Mouse (Mus musculus) megakaryocyte progenitor cell, adult 5-6 weeks (primary cell): ENCODE results near the gene Pnkd. TPM values are rescaled to one million over a fixed set of nuclear protein-coding genes. Genes with fewer than 3 reads are reported as not detected.

ENCODE experiments used
- ATAC-seq: replicated peaks from 2 replicates; pipeline ENCODE4 v1.8.0; 2016; ENCODE audit warnings: mild to moderate bottlenecking, moderate TSS enrichment, inconsistent platforms; ENCODE audit not compliant: poor library complexity
- total RNA-seq, 2 experiments: library from RNA; stranded (forward) in 1 of 2; stranded (reverse) in 1 of 2; fragments of 157-497, 149-512 nt in 1 of 2; fragments of 200-1000 nt in 1 of 2; gene quantifications; 2 replicates each; pipeline versions ENCODE4 v1.2.3 to v1.2.4; 2015 to 2017

Pnkd gene
- total RNA-seq, 2 experiments from 2014 or later = 21.6 to 32.4 TPM

DNA sequence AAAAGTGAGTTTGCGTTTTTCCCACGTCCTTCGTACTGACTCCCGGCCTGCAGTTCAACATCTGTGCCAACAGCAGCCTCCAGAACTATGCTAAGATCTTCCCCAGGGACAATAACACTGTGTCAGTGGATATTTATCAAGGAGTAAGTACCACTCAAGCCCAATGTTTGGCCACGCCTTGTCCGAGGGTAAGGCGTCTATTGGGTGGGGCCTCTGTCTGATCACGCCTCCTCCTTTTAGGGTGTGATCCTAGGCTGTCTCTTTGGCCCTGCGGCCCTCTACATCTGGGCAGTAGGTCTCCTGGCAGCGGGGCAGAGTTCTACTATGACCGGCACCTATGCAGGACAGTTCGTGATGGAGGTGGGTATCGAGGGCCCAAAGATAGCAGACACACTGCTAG, 98.7 kb downstream of the Pnkd start:
- ATAC-seq = no peak

DNA sequence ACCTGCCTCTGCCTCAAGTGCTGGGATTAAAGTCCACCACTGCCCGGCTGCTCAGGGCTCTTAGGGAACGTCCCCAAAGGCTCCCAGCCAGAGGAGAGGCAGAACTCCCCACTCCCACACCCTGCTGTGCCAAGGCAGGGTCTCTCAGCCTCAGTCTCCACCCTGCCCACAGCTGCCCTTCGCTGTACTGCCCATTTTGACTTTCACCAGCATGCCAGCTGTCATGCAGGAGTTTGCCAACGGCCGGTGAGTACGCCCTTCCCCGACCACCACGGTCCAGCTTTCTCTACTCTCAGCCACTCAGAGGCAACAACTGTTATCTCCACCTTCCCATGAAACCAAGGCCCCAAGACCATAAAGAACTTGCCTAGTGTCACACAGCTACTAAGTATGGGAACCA, 99.8 kb downstream of the Pnkd start:
- ATAC-seq = no peak

DNA sequence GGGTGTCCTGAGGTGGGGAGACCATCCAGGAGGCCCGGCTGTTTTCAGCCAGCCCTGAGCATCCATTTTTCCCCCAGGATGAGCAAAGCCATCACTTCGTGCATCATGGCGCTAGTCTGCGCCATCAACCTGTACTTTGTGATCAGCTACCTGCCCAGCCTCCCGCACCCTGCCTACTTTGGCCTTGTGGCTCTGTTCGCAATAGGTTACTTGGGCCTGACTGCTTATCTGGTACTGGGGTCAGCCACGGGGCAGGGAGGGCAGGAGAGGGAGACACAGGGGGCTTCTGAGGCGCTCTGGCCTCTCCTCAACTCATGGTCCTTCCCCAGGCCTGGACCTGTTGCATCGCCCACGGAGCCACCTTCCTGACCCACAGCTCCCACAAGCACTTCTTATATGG, 100.3 kb downstream of the Pnkd start:
- no peak for ATAC-seq

DNA sequence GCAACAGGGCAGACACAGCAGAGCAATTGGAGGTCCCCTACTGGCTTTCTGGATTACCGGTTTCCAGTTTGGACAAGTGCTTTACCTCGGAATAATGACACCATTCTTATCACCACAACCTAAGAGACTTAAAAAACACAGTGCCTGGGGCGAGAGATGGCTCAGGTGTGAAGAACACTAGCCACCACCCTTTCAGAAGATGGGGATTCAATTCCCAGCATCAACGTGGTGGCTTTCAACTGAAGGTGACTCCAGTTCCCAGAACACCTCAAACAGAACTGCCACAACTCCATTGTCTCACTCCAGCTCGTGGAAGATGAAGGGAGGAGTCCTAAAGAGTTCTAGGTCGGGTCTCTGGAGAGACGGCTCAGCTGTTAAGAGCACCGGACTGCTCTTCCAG, 100.8 kb downstream of the Pnkd start:
- no peak for ATAC-seq

DNA sequence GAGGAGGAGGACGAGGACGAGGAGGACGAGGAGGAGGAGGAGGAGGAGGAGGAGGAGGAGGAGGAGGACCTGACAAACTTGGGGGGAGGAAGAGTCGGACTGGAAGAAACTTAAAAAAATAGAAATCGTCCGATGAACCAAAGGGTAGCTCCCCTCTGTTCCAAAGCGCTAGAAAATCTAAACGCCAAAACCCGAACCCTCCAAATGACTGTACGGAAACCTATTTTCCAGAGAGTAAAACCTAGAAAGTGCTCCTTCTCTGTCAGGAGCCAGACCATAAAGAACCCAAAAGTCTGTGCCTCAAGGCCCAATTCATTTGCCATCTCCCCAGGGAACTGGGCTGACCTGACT, 101.6 kb downstream of the Pnkd start:
- no peak for ATAC-seq

DNA sequence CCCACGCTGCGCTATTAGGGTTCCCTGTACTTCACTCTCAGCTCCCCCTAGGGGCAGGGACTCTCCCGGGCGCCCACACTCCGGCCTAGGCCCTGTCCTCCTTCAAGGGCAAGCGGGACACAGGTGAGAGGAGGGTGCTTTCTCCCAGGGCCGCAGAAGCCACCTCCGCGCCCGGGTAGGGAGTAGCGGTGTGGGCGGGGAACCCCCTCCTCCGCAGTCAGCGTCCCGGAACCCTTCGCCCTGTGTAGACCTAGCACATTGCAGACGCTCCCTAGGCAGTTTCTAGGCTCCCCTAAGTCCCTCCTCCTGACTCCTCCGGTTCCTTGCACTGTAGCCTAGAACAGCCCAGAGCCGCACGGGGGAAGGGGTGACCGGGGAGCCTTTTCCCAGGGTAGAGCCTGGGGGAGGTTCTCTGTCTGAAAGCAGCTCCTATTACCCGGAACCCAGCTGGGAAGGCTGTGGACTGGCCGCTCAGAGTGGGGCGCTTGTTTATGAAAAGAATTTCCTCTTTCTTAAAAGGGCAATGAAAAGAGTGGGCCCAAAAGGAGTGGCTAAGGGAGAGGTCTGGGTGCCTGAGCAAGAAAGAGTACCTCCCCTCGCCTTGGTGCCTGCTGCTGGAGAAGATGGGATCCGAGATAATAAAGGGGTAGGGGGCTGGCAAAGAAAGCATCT, 102.1 kb downstream of the Pnkd start:
- ATAC-seq = peak; percentile 65

DNA sequence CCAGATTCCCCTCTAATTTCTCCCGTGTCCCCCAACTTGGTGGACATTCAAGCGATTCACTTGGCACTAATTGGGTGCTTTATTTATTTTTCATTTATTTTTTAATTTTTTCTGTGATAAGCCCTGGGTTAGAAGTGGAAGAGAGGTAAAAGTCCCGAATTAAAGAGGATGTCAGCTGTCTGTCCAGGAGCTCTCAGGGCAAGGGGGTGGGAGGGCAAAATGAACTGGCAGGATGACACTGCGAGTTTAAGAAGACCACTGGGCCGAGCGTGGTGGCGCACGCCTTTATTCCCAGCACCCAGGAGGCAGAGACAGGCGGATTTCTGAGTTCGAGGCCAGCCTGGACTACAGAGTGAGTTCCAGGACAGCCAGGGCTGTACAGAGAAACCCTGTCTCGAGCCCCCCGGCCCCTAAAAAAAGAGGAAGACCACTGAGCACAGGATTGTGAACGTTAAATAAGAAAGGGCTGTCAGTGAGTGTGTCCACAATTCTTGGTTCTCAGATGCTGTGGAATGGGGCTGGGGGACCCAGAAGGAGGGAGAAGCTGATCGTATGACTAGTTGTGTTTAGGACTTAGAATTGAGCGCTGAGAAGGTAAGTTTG, 102.8 kb downstream of the Pnkd start:
- no peak for ATAC-seq

DNA sequence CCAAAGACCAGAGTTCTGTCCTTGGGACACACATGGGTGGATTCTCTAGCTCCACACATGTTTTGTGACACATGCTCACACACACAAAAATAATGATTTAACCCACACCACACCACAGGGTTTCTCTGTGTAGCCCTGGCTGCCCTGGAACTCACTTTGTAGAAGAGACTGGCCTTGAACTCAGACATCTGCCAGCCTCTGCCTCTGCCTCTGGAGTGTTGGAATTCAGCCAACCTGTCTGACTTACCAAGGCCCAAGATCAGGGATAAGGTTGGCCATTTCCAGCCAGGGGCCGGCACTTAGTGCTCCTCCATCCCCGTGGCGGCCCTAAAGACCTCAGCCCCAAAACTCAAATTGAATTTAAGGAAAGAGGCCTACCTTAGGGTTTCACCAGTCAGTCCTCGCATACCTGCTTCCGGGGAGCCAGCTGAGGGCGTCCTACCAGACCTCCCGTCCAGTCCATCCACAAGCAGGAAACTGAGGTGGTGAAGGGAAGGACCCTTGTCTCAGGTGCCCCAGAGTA, 103.7 kb downstream of the Pnkd start:
- no peak for ATAC-seq

DNA sequence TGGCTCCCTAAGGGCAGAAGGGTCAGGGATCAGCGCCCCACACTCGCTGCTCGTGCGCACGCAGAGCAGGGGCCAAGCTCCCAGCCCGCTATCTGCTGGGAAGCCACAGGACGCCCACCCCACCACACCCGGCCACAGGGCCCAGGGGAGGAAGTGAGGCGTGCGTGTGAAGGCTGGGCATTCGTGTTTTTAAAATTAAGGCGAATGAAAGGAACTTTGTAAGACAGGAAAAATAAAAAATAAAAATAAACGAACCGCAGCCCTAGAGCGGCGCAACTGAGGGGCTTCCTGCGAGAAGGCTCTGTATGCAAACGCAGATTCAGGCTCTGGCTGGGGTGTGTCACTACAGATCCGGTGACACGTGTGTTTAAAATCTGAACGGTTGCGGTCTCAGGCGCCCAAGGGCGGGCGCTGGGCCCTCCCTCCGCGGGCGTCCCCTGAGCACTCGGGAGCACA, 105.1 kb downstream of the Pnkd start:
- ATAC-seq = peak; percentile 7; the same call in 1 of the 2 replicates

DNA sequence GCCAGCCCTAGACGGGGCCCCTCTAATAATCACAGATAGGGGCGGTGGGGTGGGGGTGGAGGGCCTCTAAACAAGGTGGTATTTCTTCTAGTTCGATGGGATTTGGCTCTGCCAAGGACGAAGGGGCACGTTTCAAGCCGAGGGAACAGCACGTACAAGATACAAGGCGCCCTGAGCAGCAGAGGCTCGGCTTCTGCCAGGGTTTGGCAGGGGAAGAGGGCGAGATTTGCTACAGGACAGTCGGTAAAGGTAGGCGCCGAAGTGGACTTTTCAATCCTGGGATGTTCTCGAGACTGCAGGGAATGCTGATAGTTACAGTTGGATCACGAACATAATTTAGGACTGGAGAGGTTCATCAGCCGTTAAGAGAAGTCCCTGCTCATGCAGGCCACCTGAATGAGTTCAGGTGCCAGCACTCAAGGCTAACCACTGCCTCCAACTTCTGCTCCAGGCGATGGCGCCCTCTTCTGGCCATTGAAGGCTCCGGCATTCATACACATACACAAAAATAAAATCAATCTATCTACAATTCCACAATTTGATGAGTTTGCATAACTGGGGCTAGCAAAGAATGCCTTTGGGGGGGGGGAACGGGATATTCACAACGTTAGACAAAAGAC, 105.7 kb downstream of the Pnkd start:
- peak; percentile 20 for ATAC-seq

DNA sequence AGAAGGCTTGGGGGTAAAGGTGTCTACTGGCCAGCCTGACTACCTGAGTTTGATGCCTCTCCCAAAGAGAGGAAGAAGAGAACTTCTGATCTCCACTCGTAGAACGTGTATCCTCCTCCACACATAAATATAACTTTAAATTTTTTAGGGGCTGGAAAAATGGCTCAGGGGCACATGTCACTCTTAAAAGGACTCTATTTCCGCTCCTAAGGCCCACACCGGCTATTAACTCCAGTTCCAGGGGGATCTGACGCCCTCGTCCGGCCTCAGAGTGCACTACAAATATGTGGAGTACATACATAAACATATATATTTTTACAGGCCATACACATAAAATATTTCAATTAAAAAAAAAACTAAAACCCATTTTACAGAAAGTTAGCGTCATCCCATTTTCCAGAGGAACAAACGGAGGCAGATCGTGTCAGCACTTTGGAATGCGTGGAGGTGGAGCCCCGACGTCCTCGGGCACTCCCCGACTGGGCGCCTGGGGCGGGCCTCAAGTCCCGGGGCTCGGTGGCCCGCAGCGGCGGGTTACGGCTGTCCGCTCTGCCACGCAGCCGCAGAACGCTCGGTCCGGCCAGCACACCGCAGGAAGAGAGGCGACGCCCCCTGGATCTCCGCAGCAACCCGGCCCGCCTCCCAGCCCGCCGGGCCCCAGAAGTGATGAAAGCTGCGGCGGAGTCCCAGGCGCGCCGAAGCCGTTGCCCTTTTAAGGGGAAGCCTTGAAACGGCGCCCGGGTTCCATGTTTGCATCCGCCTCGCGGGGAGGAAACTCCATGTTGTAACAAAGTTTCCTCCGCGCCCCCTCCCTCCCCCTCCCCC, 106.4 kb downstream of the Pnkd start, which contains the start of gene Ctdsp1:
Gene Ctdsp1 (plus strand): TSS at position 586 of the 825 bp plus-strand sequence.
- ATAC-seq = peak; percentile 49

DNA sequence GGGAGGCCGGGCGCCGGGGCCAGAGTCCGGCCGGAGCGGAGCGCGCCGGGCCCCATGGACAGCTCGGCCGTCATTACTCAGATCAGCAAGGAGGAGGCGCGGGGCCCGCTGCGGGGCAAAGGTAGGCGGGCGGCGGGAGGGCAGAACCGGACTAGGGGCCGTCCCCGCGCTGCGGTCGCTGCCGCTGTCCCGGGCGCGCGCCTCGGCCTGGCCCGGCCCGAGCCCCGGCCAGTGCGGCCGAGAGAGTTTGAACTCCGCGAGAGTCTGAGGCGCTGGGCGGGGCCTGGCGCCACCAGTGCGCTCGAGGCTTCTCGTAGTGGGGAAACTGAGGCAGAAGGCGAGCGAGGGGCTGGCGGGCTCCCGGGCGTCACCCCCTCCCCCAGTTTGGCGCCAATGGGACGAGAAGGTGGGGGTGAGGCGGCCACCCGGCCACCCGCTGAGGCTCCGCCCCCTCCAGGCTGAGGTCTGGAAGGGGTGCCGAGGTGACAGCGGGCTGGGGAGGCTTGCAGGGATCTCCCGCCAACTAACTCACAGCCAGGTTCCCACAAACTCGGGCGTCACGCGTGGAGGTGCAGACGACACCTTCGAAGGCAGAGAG, 107.2 kb downstream of the Pnkd start:
- peak; percentile 39 for ATAC-seq

DNA sequence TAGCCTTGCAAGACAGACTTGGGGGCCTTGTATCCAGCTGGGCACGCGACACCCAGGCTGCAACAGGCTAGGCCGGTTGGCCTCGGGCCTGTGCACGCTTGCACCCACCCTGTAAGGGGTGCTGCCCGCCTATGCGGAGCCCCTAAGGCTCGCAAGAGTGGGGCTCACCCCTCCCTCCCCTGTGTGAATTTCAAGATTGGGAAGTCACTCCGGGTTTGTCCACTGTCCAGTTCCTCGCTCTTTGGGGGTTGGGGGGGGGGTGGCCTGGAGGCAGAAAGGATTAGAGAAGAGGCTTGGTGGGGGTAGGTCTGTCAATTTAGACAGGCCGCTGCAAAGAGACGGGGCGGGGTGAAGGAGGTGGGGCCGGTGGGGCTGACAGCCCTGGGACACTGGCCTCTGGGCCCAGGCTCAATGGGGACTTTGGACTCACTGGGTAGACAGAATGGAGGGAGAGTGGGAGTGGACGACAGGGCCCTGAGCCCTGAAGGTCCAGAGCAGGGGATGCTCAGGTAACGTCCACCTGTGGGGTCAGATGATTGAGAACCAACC, 107.8 kb downstream of the Pnkd start:
- ATAC-seq = peak; percentile 0; the same call in 1 of the 2 replicates

DNA sequence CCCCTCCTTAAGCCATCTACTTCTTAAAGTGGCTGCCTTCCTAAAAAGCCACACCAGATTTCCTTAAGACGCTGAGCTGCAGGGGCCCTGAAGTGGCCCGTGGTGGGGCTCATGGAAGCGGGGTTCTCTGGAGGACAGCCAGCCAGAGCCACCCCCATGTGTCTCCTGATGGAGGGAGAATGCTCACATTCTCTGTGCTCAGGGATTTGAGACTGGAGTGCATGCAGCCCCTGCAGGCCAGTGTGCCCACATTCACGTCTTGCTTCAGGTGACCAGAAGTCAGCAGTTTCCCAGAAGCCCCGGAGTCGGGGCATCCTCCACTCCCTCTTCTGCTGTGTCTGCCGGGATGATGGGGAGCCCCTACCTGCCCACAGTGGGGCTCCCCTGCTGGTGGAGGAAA, 108.3 kb downstream of the Pnkd start:
- ATAC-seq = no peak

DNA sequence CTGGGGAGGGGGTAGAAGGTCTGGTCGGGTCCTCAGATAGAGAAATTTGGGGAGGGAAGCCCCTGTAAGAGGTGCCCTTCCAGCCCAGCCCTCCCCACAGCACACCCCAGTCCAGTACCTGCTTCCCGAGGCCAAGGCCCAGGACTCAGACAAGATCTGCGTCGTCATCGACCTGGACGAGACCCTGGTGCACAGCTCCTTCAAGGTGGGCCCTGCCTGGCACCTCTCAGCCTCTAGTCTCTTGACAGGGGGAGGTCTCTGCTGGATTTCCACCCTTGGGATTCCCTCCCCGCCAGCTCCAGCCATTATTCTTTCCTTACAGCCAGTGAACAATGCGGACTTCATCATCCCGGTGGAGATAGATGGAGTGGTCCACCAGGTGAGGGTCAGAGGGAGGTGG, 109.0 kb downstream of the Pnkd start:
- ATAC-seq = no peak

DNA sequence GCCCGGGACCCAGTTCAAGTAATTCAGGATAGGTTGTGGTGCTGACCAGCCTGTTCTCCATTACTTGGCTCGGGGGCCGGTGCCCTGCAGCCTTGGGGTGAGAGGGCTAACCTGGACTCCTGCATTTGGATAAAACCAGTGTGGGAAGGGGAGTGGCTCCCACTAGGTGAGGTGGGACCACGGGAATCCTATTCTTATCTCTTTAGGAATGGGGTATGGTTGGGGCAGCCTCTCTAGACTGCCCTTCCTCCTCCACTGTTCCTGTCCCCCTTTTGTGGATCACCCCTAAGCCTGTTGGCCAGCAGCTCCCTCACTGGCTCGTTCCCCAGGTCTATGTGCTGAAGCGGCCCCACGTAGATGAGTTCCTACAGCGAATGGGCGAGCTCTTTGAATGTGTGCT, 109.6 kb downstream of the Pnkd start:
- no peak for ATAC-seq

DNA sequence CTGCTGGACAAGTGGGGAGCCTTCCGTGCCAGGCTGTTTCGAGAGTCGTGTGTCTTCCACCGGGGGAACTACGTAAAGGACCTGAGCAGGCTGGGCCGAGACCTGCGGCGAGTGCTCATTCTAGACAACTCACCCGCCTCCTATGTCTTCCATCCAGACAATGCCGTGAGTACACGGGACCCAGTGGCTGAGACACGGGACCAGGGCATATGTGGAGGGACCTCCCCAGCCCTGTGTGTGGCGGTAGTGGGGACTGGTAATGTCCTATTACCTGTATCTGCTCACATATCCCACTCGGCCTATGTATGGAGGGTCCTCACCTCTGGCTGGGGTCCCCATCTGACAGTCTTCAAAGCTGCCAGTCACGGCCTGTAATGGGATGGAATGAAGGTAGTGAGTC, 110.1 kb downstream of the Pnkd start:
- ATAC-seq = no peak

DNA sequence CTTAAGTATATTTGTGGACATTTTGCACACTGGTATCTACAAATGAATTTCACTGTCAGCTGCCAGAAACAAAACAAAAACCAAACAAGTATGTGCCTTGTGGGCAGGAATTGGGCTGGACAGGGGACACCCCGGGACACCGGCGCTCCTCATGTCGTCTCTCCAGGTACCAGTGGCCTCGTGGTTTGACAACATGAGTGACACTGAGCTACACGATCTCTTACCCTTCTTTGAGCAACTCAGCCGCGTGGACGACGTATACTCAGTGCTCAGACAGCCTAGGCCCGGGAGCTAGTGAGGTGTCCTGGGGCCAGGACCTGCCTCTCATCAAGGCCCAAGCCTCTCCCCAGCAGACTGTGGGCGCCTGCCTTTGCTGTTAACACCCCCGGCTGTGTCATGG, 110.6 kb downstream of the Pnkd start:
- no peak for ATAC-seq

DNA sequence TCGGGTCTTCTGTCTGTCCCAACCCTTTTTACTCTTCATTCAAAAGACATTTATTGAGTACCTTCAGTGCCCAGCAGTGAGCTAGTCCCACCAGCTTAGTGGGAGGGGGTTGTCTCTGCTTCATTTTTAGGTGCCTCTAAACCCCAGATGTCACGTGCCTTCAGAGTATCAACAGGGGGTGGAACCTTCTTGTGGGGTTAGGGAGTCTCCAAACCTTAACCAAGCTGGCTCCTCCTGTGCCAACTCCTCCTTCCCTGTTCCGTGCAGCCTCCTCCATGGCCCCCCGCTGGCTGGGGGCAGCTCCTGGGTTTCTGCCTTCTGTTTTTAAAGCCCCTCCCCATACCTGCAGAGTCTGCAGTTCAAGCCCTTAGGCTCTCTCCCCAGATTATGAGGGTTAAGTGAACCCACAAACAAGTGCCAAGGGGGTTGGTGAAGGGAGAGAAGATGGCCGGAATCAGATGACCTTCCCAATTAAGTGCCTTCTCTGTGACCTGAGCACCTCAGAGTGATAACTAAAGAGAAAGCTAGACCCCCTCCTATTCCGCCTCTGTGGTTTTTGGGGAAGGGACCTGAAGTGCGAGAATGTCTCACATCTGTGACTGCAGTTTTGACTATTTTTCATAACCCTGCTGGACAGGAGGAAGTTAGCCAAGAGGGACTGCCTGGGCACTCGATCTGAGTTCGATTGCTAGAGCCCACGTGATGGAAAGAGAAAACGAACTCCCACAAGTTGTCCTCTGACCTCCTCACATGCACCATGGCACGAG, 111.9 kb downstream of the Pnkd start:
- ATAC-seq = peak; percentile 9
